Mouse (Mus musculus): ENCODE measurements around the gene Myo15b. TPM values are rescaled to one million over a fixed set of nuclear protein-coding genes. Genes with fewer than 3 reads are reported as not detected.

Gene Myo15b
- polyA plus RNA-seq, 1 experiment from 2014 or later: 1.5 TPM

DNA sequence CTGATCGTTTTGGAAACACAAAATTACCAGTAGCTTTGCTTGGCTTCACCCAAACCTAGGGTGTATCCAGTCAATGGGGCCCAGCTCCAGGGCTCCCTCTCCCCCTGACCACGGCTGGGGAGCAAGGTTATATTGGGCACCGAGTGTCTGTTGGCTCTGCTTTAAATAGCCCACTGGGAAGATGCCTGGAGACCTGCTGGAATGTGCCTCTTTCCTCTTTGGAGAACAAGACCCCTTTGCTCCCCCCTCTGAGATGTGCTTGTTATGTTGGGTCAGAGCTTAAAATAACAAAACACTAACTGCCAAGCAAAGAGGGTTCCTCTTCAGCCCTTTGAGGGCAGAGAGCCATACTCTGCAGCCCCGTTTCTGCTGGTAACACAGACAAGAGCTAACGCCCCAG lies 44.0 kb downstream of the Myo15b start:
- H3K36me3 ChIP-seq (ENCODE audit: control insufficient read depth, insufficient read depth): peaks cover 23% of the 10 kb centered on the region
- no peaks in the 10 kb centered on the region for H3K27me3 ChIP-seq (ENCODE audit: control insufficient read depth, insufficient read depth, low read depth, low read length)
- no peaks in the 10 kb centered on the region for H3K9me3 ChIP-seq (replicated peaks; ENCODE audit: control insufficient read depth, low read length)
- peak overlapping the region; percentile 98 for H3K27ac ChIP-seq (ENCODE audit: low read length)
- H3K9ac ChIP-seq (ENCODE audit: low read depth, low read length): peak overlapping the region; percentile 82
- H3K4me1 ChIP-seq (ENCODE audit: control insufficient read depth, low read depth, low read length): peaks cover 81% of the 10 kb centered on the region
- ATAC-seq (ENCODE audit: low read depth): no peak
- H3K4me3 ChIP-seq (ENCODE audit: low read depth, low read length): peak overlapping the region; percentile 72
- 17% methylated on average over 5 of the region's 5 CpGs for WGBS (ENCODE audit: insufficient replicate concordance)
- H3K4me2 ChIP-seq (ENCODE audit: low read depth, low read length): peak overlapping the region; percentile 67

DNA sequence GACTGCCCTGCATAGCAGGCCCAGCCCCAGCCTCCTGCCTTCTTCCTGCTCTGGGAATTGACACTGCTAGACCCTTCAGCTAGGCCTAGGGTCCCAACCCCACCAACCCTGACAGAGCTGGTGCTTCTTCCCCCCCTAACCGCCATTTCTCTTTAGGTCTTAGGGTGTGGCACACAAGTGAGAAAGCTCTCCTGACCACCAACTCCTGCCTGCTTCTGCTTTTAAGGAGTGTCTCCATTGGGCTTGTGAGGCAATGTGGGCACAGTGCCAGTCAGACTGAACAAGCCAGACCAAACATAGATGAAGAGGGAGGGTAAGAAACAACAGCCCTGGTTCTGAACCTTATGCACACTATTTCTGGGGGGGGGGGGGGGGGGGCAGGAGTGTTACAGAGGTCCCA lies 44.6 kb downstream of the Myo15b start:
- Histone ChIP-seq H3K4me3 (ENCODE audit: low read depth, low read length) (peak overlapping the region; percentile 72), H3K9me3 (replicated peaks; ENCODE audit: control insufficient read depth, low read length) (no peaks in the 10 kb centered on the region), H3K27me3 (ENCODE audit: control insufficient read depth, insufficient read depth, low read depth, low read length) (no peaks in the 10 kb centered on the region), H3K36me3 (ENCODE audit: control insufficient read depth, insufficient read depth) (peaks cover 27% of the 10 kb centered on the region), H3K9ac (ENCODE audit: low read depth, low read length) (peak overlapping the region; percentile 82), H3K4me1 (ENCODE audit: control insufficient read depth, low read depth, low read length) (peaks cover 81% of the 10 kb centered on the region), H3K4me2 (ENCODE audit: low read depth, low read length) (peak overlapping the region; percentile 67), H3K27ac (ENCODE audit: low read length) (peak overlapping the region; percentile 98)
- WGBS (ENCODE audit: insufficient replicate concordance): 25% methylated on average over 1 of the region's 1 CpGs
- no peak for ATAC-seq (ENCODE audit: low read depth)

DNA sequence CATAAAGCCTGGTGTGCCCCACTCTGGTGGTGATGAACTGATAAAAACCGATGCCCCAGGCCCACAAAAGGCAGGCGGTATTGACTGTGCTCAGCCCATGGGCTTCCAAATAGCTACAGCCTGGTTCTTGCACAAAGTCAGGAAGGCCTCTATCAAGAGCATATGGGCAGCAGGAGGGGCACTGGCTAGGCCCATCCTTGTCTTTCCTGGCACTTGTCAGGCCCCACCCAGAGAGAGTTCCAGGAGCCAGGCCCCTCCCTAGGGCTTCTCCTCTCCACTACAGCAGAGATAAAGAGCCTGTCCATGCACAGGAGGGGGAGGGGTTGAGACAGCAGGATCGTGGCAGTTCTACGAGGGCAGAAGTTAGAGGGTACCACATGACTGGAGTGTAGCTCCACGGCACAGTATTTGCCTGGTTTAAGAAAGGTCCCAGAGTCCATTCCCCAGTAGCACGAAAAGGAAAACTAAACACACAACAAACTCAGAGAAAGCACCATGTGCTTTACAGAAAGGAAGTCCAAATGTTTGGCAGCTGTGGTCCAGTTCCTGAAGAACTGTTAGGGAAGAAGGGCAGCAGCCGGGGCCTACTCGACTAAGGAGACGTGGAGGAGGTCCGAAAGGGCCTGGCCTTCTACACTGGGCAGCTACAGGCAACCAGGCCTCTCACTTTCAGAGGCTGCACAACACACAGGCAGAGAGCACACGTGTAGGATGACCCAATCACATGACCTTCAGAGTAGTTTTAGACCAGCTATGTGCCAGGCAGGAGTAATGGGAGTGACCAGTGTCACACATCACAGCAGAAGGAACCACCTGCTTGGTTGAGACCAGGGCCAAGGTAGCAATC lies 45.4 kb downstream of the Myo15b start:
- WGBS (ENCODE audit: insufficient replicate concordance): 16% methylated on average over 11 of the region's 11 CpGs
- H3K4me2 ChIP-seq (ENCODE audit: low read depth, low read length): peak overlapping the region; percentile 67
- H3K9ac ChIP-seq (ENCODE audit: low read depth, low read length): peak overlapping the region; percentile 82
- no peaks in the 10 kb centered on the region for H3K27me3 ChIP-seq (ENCODE audit: control insufficient read depth, insufficient read depth, low read depth, low read length)
- H3K4me1 ChIP-seq (ENCODE audit: control insufficient read depth, low read depth, low read length): peaks cover 79% of the 10 kb centered on the region
- H3K9me3 ChIP-seq (replicated peaks; ENCODE audit: control insufficient read depth, low read length): no peaks in the 10 kb centered on the region
- peak; percentile 89 for ATAC-seq (ENCODE audit: low read depth)
- peak overlapping the region; percentile 98 for H3K27ac ChIP-seq (ENCODE audit: low read length)
- H3K36me3 ChIP-seq (ENCODE audit: control insufficient read depth, insufficient read depth): peaks cover 29% of the 10 kb centered on the region
- H3K4me3 ChIP-seq (ENCODE audit: low read depth, low read length): peak overlapping the region; percentile 72

DNA sequence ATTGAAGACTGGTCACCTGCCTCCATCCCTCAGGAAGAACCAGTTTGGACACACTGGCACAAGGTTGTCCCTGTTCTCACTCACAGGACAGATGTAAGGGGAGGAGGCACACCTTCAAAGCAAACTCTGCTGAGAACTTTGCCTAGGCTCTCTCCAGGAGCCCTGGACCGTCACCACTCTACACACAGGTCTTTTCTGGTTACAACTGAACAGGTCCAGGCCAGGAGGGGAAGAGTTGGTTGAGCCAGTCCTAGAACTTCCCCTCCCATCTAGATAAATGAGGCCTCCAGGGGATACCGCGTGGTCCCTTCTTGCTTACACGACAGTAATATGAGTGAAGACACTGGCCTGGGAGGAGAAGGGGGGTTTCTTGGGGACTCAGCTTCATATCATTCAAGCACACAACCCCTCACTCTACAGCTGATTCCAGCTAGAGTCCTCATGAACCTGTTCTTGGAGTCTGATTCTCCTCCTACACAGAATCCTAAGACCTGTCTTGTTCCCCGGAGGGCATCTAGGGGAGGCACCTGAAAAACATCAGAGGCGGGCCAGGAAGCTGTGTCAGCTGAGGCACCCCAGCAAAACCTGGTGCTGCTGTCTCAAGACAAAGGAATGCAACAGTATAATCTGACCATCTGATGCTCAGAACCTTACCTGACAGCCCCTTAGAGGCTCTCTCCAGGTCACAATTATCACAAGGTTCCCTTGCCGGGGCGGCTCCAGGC lies 46.2 kb downstream of the Myo15b start:
- peaks cover 29% of the 10 kb centered on the region for H3K36me3 ChIP-seq (ENCODE audit: control insufficient read depth, insufficient read depth)
- peak overlapping the region; percentile 49 for H3K9ac ChIP-seq (ENCODE audit: low read depth, low read length)
- H3K27ac ChIP-seq (ENCODE audit: low read length): peak overlapping the region; percentile 98
- H3K4me3 ChIP-seq (ENCODE audit: low read depth, low read length): peak overlapping the region; percentile 72
- H3K4me1 ChIP-seq (ENCODE audit: control insufficient read depth, low read depth, low read length): peaks cover 76% of the 10 kb centered on the region
- no peaks in the 10 kb centered on the region for H3K27me3 ChIP-seq (ENCODE audit: control insufficient read depth, insufficient read depth, low read depth, low read length)
- H3K4me2 ChIP-seq (ENCODE audit: low read depth, low read length): peak overlapping the region; percentile 67
- no peak for ATAC-seq (ENCODE audit: low read depth)
- H3K9me3 ChIP-seq (replicated peaks; ENCODE audit: control insufficient read depth, low read length): no peaks in the 10 kb centered on the region
- WGBS (ENCODE audit: insufficient replicate concordance): 38% methylated on average over 8 of the region's 8 CpGs

DNA sequence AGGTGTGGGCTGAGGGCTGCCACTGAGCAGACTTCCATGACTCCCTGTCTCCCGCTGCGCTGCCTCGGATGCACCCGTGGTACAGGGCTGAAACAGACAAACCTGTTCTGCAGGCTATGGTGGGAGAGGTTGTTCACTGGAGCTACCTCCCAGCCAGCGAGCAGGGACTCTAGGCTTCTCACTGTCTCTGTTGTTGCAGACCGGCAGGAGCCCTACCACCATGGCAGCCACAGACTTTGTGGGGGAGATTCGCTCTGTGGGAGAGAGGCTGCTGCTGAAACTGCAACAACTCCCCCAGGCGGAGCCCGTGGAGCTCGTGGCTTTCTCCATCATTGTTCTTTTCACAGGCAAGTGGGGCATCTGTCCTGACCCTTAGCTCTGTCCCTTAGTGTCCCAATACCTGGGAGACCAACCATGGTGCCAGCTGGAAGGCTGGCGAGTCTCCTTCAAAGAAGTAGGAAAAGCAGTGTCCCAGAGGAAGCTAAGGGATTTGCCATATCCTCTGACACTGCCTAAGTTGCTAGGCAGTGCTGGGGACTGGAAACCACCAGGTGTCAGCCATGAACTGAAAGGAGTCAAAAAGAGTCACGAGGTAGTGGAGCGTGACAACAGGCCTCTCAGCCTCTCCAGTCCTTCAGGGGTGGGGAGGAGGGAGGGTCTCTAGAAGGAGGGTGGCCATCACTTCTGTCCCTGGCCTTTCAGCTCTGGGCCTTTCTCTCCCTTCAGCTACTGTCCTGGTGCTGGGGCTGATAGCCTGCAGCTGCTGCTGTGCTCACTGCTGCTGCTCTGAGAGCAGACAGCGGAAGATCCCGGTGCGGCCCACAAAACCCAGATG lies 47.0 kb downstream of the Myo15b start:
- Histone ChIP-seq H3K4me3 (ENCODE audit: low read depth, low read length) (no peak overlapping the region), H3K9ac (ENCODE audit: low read depth, low read length) (peak overlapping the region; percentile 49), H3K27ac (ENCODE audit: low read length) (peak overlapping the region; percentile 98), H3K9me3 (replicated peaks; ENCODE audit: control insufficient read depth, low read length) (no peaks in the 10 kb centered on the region), H3K4me1 (ENCODE audit: control insufficient read depth, low read depth, low read length) (peaks cover 71% of the 10 kb centered on the region), H3K27me3 (ENCODE audit: control insufficient read depth, insufficient read depth, low read depth, low read length) (no peaks in the 10 kb centered on the region), H3K4me2 (ENCODE audit: low read depth, low read length) (peak overlapping the region; percentile 67; the same call in 1 of the 2 replicates), H3K36me3 (ENCODE audit: control insufficient read depth, insufficient read depth) (peaks cover 29% of the 10 kb centered on the region)
- ATAC-seq (ENCODE audit: low read depth): no peak
- 75% methylated on average over 16 of the region's 16 CpGs for WGBS (ENCODE audit: insufficient replicate concordance)

DNA sequence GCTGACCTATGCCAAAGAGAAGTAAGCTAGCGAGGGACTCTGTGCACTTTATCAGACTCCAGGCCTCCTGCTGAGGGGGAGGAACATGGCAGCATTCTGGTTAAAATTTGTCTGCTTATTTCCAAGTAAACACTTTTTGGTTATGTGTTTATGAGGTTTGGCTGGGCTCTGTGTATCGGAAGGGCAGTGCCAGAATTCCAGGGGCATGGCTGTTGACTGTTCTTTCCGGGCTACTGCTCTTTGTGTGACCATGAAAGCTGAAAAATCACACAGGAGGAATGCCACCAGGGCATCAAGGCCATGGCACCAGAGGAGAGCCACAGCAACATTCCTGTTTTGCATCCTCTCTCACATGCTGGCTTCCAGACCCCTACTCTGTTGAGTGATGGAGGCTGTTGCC lies 47.9 kb downstream of the Myo15b start:
- ATAC-seq (ENCODE audit: low read depth): no peak
- Histone ChIP-seq H3K9me3 (replicated peaks; ENCODE audit: control insufficient read depth, low read length) (no peaks in the 10 kb centered on the region), H3K9ac (ENCODE audit: low read depth, low read length) (no peak overlapping the region; the same call in 1 of the 2 replicates), H3K4me2 (ENCODE audit: low read depth, low read length) (no peak overlapping the region), H3K27ac (ENCODE audit: low read length) (peak overlapping the region; percentile 98), H3K36me3 (ENCODE audit: control insufficient read depth, insufficient read depth) (peaks cover 29% of the 10 kb centered on the region), H3K4me3 (ENCODE audit: low read depth, low read length) (no peak overlapping the region), H3K27me3 (ENCODE audit: control insufficient read depth, insufficient read depth, low read depth, low read length) (no peaks in the 10 kb centered on the region), H3K4me1 (ENCODE audit: control insufficient read depth, low read depth, low read length) (peaks cover 71% of the 10 kb centered on the region)
- 80% methylated on average over 3 of the region's 3 CpGs for WGBS (ENCODE audit: insufficient replicate concordance)

DNA sequence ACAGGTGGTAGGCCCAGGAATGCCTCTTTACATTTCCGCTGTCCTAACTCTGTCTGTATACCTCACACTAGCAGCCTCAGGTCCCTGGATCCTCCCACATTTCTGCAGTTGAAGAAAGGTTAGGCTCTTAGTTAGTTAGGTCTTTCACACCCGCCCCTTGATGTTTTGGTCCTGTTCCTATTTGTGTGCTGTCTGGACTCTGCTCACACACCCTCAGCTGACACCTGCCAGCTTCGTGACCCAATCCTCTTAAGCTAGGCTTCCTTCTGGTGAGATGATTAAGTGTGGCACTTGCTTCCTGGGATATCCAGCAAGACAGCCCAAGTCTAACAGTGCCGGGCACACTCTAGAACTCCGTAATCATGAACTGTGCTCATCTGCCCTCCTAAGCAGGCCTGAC lies 48.3 kb downstream of the Myo15b start:
- H3K4me2 ChIP-seq (ENCODE audit: low read depth, low read length): no peak overlapping the region
- no peaks in the 10 kb centered on the region for H3K9me3 ChIP-seq (replicated peaks; ENCODE audit: control insufficient read depth, low read length)
- WGBS (ENCODE audit: insufficient replicate concordance): 87% methylated on average over 5 of the region's 5 CpGs
- ATAC-seq (ENCODE audit: low read depth): no peak
- no peak overlapping the region for H3K4me3 ChIP-seq (ENCODE audit: low read depth, low read length)
- H3K27me3 ChIP-seq (ENCODE audit: control insufficient read depth, insufficient read depth, low read depth, low read length): no peaks in the 10 kb centered on the region
- peaks cover 29% of the 10 kb centered on the region for H3K36me3 ChIP-seq (ENCODE audit: control insufficient read depth, insufficient read depth)
- peak overlapping the region; percentile 98 for H3K27ac ChIP-seq (ENCODE audit: low read length)
- H3K9ac ChIP-seq (ENCODE audit: low read depth, low read length): no peak overlapping the region
- peaks cover 71% of the 10 kb centered on the region for H3K4me1 ChIP-seq (ENCODE audit: control insufficient read depth, low read depth, low read length)

DNA sequence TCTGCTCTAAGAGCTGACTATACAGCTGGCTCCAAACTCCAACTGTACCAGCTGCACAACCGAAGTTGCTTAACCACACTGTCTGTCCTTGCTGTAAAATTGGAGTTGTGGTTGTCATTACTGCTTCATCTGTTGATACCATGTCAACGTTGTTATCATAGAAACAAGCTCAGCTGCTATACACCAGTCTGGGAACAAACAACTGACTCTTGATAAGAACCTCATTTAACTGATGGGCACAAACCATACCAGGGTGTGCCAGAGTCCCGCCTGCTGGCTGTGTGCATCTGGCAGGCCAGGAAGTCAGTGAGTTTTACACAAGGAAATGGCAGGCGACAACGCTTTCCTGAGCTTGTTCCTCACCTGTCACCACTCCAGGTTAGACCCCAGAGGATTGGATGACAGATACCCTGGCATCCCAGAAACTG lies 52.9 kb downstream of the Myo15b start:
- WGBS (ENCODE audit: insufficient replicate concordance): 12% methylated on average over 5 of the region's 5 CpGs
- Histone ChIP-seq H3K4me2 (ENCODE audit: low read depth, low read length) (peak overlapping the region; percentile 51), H3K4me3 (ENCODE audit: low read depth, low read length) (peak overlapping the region; percentile 9; the same call in 1 of the 2 replicates), H3K9ac (ENCODE audit: low read depth, low read length) (peak overlapping the region; percentile 54), H3K9me3 (replicated peaks; ENCODE audit: control insufficient read depth, low read length) (no peaks in the 10 kb centered on the region), H3K27me3 (ENCODE audit: control insufficient read depth, insufficient read depth, low read depth, low read length) (no peaks in the 10 kb centered on the region), H3K27ac (ENCODE audit: low read length) (peak overlapping the region; percentile 94), H3K4me1 (ENCODE audit: control insufficient read depth, low read depth, low read length) (peaks cover 38% of the 10 kb centered on the region), H3K36me3 (ENCODE audit: control insufficient read depth, insufficient read depth) (peaks cover 16% of the 10 kb centered on the region)
- ATAC-seq (ENCODE audit: low read depth): peak; percentile 88
